In the genomic region with DNA sequence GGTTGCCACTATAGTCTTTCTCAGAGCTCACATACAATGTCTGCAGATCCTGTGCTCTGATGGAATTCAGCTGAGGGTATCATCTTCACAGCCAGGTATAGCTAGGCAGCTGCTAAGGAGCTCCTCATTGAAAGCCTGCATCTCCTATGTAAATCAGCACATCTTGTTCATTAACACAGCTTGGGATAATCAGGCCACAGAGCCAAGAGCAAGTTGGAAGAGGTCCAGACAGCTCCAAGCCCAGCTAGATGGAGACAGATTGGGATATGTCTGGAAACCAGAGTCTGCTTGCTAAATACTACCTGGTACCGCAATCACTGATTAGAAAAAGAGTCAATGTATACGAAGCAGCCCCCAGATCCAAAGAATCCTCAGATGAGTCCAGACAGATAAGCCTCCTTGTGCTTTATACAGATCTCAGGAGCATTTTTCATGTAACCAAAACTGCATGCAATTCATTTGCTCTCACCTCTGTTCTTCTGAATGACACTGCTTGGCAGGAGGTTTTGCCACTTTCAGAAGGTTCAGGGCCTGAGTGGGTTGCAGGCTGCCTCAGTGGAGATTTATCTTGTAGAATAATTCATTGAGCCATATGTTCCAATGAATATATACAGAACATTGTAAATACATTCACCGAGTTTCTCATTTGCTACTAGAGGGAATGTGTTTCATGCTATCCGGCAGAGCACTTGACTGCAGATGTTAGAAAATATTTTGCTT, we compare ENCODE assay signal across 11 mouse cellular contexts.
DNase-seq lines count a peak whose midpoint lies in the region; ATAC-seq and TF ChIP-seq lines count a peak whose summit lies in the region.
"Had no signal": no experiment of that assay in that cellular context is flagged by ENCODE, and none has a peak within 500 bp of the region (broad histone marks: within the 10 kb centered on the region; RNA-seq: fewer than 3 reads in every experiment).

No protein-coding gene starts in this region.

- intact Hi-C loops in left cerebral cortex, postnatal 25 days (cut with DNase I), result no loop called here

- no peak overlapping the region for H3K4me3 ChIP-seq in embryonic facial prominence, embryonic 14.5 days (ENCODE audit: low read depth, low read length)
- no peak overlapping the region for H3K4me3 ChIP-seq in embryonic facial prominence, embryonic 10.5 days
- H3K4me3 ChIP-seq in hindbrain, postnatal 0 days (ENCODE audit: low read length), result no peak overlapping the region
- H3K4me3 ChIP-seq: heart, embryonic 13.5 days had no signal

- no peaks in the 10 kb centered on the region for H3K4me1 ChIP-seq in embryonic facial prominence, embryonic 14.5 days (ENCODE audit: control insufficient read depth, insufficient read depth, low read length)
- H3K4me1 ChIP-seq in embryonic facial prominence, embryonic 10.5 days, result no peaks in the 10 kb centered on the region
- H3K4me1 ChIP-seq in hindbrain, postnatal 0 days (ENCODE audit: insufficient read depth, low read length), result no peaks in the 10 kb centered on the region
- H3K4me1 ChIP-seq: heart, embryonic 13.5 days had no signal

- ATAC-seq in embryonic facial prominence, embryonic 14.5 days (ENCODE audit: low read depth), result no peak
- ATAC-seq in hindbrain, postnatal 0 days, result peak; percentile 68

- no peaks in the 10 kb centered on the region for H3K27me3 ChIP-seq in embryonic facial prominence, embryonic 14.5 days (replicated peaks; ENCODE audit: control insufficient read depth, insufficient read depth, low read length)
- H3K27me3 ChIP-seq in embryonic facial prominence, embryonic 10.5 days (replicated peaks; ENCODE audit: low read depth, poor library complexity, severe bottlenecking), result no peaks in the 10 kb centered on the region
- no peaks in the 10 kb centered on the region for H3K27me3 ChIP-seq in hindbrain, postnatal 0 days (ENCODE audit: insufficient read depth, low read length)
- H3K27me3 ChIP-seq: heart, embryonic 13.5 days had no signal

- H3K36me3 ChIP-seq in embryonic facial prominence, embryonic 14.5 days (ENCODE audit: control insufficient read depth, insufficient read depth, low read length), result no peaks in the 10 kb centered on the region
- no peaks in the 10 kb centered on the region for H3K36me3 ChIP-seq in embryonic facial prominence, embryonic 10.5 days (replicated peaks)
- no peaks in the 10 kb centered on the region for H3K36me3 ChIP-seq in hindbrain, postnatal 0 days (ENCODE audit: insufficient read depth, low read length)
- H3K36me3 ChIP-seq: heart, embryonic 13.5 days had no signal

- no peaks in the 10 kb centered on the region for H3K9me3 ChIP-seq in embryonic facial prominence, embryonic 14.5 days (ENCODE audit: control insufficient read depth, low read length)
- H3K9me3 ChIP-seq in embryonic facial prominence, embryonic 10.5 days, result 0 out of 2 replicates have a peak, but pooled peaks cover 2% of the 10 kb centered on the region
- no peaks in the 10 kb centered on the region for H3K9me3 ChIP-seq in hindbrain, postnatal 0 days (ENCODE audit: low read length)
- H3K9me3 ChIP-seq: heart, embryonic 13.5 days had no signal

- no peak for TF ChIP-seq CTCF in hindbrain, postnatal 0 days (IDR thresholded peaks at IDR 0.05; ENCODE audit: low read depth)

- WGBS in embryonic facial prominence, embryonic 14.5 days, result 60% methylated on average over 4 of the region's 4 CpGs
- WGBS in embryonic facial prominence, embryonic 10.5 days, result 90% methylated on average over 4 of the region's 4 CpGs
- 60% methylated on average over 4 of the region's 4 CpGs for WGBS in hindbrain, postnatal 0 days

- H3K27ac ChIP-seq in embryonic facial prominence, embryonic 14.5 days (replicated peaks; ENCODE audit: low read depth, low read length), result no peak overlapping the region
- H3K27ac ChIP-seq in embryonic facial prominence, embryonic 10.5 days (replicated peaks), result no peak overlapping the region
- H3K27ac ChIP-seq in hindbrain, postnatal 0 days, result peak overlapping the region; percentile 42; the same call in 1 of the 2 replicates
- H3K27ac ChIP-seq: heart, embryonic 13.5 days had no signal

- peak; percentile 35 for DNase-seq in embryonic facial prominence, embryonic 14.5 days (ENCODE audit: low spot score)
- DNase-seq in embryonic facial prominence, embryonic 10.5 days (ENCODE audit: low spot score), result no peak
- peak; percentile 53 to 64 for DNase-seq in cerebellum, adult 18-20 months
- peak; percentile 84 for DNase-seq in hindbrain, postnatal 0 days (ENCODE audit: low spot score)
- peak; percentile 32 to 61 for DNase-seq in left cerebral cortex, postnatal 25 days (ENCODE audit: low spot score in 2 of 2)
- DNase-seq in embryo, embryonic 10.5 days (ENCODE audit: low spot score), result no peak
- no peak for DNase-seq in adrenal gland, postnatal 10 days
- no peak for DNase-seq in adrenal gland, postnatal 4 days (ENCODE audit: low spot score in 2 of 2)
- DNase-seq: kidney, adult 11 months; thymus, adult 18-20 months had no signal

- H3K9ac ChIP-seq in embryonic facial prominence, embryonic 14.5 days (ENCODE audit: low read depth, low read length), result no peak overlapping the region
- no peak overlapping the region for H3K9ac ChIP-seq in hindbrain, postnatal 0 days (replicated peaks; ENCODE audit: low read length)
- H3K9ac ChIP-seq: heart, embryonic 13.5 days had no signal

- H3K4me2 ChIP-seq in embryonic facial prominence, embryonic 14.5 days (ENCODE audit: low read depth, low read length), result no peak overlapping the region
- no peak overlapping the region for H3K4me2 ChIP-seq in hindbrain, postnatal 0 days (ENCODE audit: low read depth, low read length)
- H3K4me2 ChIP-seq: heart, embryonic 13.5 days had no signal

Comparison
In these comparisons a context has a peak if more than half of its experiments do, and no peak if none do; other contexts are left out.
1. DNase-seq: peak in embryonic facial prominence, embryonic 14.5 days (single experiment), cerebellum, adult 18-20 months (2 of 2), hindbrain, postnatal 0 days (single experiment) and left cerebral cortex, postnatal 25 days (2 of 2); none in embryonic facial prominence, embryonic 10.5 days (single experiment), embryo, embryonic 10.5 days (single experiment), adrenal gland, postnatal 10 days (single experiment) and adrenal gland, postnatal 4 days (0 of 2).